Mouse (Mus musculus) spleen, adult 2 months (tissue): Measurements from ENCODE around the gene Plcd1.

ENCODE experiments used
- CTCF ChIP-seq: fragments of 200-500 bp; IDR thresholded peaks from 2 replicates; pipeline ENCODE4 v1.5.1; 2011; ENCODE audit warnings: mild to moderate bottlenecking, inconsistent platforms; ENCODE audit not compliant: insufficient read depth, insufficient read length, insufficient replicate concordance; ENCODE audit errors: extremely low read depth
- POLR2A ChIP-seq: fragments of 200-500 bp; IDR thresholded peaks from 2 replicates; pipeline ENCODE4 v1.6.1; 2011; ENCODE audit warnings: low read depth, low read length, inconsistent platforms

DNA sequence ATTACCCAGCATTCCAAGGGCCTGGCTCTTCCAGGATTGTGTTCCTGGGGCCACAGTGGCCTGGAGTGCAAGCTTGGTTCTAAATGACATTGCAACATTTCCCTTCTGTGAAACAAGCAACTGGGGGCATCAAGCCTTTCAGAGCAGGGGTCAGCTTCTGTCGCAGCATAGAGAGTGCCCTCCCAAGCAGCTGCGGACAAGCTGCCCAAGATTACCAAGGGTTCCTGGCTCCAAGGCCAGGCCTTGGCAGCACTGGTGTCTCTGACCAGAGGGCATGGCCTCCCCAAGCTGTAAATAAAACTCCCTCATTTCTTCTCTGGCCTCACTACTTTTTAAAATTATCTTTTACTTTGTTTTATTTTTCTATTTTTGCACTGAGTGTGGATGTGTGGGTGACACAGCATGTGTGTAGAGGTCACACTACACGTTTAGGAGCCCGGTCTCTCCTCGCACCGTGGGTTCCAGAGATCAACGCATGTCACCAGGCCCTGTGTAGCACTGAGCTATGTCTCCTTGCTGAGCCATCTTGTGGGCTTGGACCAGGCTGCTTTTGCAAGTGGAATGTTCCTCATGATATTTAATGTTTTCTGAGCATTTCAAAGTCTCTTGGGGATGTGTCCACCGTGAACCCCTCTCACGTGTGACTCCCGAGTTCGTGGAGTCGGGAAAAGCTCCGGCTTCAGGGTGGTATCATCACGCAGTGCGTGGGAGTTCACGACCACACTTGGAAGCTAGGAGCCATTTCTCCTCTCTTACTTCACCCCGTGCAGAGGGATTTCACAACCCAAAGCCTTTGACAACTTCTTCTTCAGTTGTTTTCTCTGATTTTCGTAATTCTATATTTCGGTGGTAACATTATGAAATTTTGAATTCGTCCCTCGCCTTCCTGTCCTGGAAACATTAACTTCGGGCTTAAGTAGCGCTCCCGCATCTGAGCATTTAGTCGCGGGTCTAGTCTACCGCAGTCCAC is 64.8 kb downstream of the Plcd1 start:
- TF ChIP-seq POLR2A (no peak), CTCF (no peak)
